Mouse (Mus musculus) gastrocnemius, postnatal 4 days (tissue): ENCODE results near the gene Itfg1. TPM values are rescaled to one million over a fixed set of nuclear protein-coding genes. Genes with fewer than 3 reads are reported as not detected.
"Not testable (repeated sequence)": the region's sequence is repeated elsewhere in the genome, so short reads cannot be mapped to it uniquely, and the experiment has no call there.

Experiments
- DNase-seq, 2 experiments: peaks; one replicate each; pipeline ENCODE4 v3.0.0; 2021 to 2022; ENCODE audit warnings: low spot score in 2 of 2, mixed read lengths in 2 of 2
- long read RNA-seq, 2 experiments: library from polyadenylated mRNA; stranded (forward); transcript quantifications; one replicate each; pipeline ENCODE4 v2.0.0; 2021
- total RNA-seq, 2 experiments: library from RNA; stranded (reverse); gene quantifications; 2 replicates each; pipeline ENCODE4 v1.2.3; 2021

Itfg1 gene
- total RNA-seq, result 10 to 100 TPM; 38.2 to 40.6 TPM
- long read RNA-seq, experiment 1, transcript Itfg1-201 (18 exons, 3,306 nt), result major isoform, 114 of 120 reads
- long read RNA-seq, experiment 1, partial matches to known transcripts, result 2 of 120 reads
- long read RNA-seq, experiment 1, other reads (novel, unspliced or antisense), result 4 of 120 reads
- long read RNA-seq, experiment 2, transcript Itfg1-201 (18 exons, 3,306 nt), result major isoform, 100 of 109 reads
- long read RNA-seq, experiment 2, partial matches to known transcripts, result 3 of 109 reads
- long read RNA-seq, experiment 2, other reads (novel, unspliced or antisense), result 6 of 109 reads

DNA sequence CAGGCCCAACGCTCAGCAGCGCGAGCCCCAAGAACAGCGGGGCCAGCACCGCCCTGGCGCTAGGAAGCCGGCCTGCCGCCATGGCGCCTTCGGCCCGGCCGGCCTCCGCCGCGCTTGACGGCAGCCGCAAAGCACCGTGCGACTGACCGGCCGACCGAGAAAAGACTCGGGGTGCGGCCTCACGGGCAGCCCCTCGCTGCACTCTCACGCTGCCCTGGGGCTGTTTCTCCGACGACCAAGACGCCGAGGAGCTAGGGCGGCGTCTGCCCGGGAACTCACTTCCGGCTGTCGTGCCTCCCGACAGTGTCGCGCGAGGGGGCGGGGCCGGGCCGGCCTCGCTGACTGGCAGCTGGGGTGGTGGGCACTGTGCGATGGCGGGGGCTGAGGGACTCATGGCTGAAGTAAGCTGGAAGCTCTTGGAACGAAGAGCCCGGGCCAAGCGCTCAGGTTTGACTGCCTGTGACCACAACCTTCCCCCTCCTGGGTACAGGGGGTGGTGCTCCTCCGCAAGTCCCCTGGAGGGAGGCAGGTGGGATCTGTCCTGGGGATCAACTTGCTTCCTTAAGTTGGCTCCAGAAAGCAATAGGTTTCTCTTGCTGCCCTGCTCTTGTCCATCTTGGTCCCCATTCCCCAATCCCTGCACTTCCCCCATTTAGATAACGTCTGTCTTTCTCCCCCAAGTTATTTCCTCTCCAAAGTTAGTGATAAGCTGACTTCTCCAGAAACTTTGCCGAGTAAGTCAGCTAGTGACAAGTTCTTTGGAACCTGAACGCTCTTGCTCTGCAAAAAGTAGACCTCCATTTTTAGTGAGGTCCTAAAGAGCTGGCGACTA, at the start of gene Itfg1, which contains the start of gene Phkb:
TSS of gene Itfg1 (minus strand) at position 265 of the 832 bp plus-strand sequence.
TSS of gene Phkb (plus strand) at position 303 of the 832 bp plus-strand sequence.
- peak; percentile 88 to 93 for DNase-seq

DNA sequence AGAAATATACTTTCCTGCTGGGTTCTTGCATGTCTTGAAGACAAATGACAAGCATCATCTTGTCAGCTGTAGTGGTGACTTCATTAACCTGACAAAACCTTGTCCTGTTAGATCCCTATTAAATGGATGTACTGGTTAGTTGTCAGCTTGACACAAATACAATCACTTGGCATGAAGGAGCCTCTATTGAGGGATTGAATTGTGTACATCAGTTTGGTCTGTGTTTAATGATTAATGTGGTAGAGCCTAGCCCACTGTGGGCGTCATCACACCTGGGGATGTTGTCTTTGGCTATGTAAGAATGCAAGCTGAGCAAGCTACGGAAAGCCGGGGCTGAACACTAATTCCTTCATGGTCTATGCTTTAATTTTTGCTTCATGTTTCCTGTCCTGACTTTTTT, 44.1 kb upstream of the Itfg1 start:
- no peak for DNase-seq

DNA sequence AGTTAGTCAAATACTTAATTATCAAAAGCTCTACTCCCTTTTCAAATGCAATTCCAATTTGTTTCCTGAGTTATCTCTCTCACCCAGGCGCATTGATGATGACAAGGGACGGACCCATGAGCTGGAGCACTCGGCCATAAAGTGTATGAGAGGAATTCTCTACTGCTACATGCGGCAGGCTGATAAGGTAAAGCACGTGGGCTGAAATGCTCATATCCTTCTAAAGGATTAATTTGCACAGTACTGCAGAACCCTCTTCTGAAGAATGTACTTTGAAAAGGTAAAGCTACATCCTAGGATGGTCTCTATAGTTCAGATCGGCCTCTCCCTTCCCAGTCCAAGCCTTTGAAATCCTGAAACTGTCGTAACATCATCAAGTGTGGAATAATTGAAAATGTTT, 38.9 kb upstream of the Itfg1 start:
- no peak for DNase-seq

DNA sequence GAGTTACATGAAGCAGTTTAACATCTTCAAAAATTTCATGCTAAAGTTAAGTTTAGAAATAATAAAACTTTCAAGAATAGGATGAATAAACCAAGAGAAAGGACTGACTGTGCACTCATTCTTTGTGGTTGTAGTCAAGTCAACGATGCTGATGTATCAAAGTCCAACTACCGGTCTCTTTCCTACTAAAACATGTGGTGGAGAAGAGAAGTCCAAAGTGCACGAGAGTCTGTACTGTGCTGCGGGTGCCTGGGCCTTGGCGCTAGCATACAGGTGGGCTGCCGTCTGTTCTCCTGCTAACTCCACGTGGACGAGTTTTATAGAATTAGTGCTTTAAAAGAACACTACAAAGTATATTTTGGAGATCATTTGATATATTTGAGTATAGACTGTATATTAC, 37.3 kb upstream of the Itfg1 start:
- no peak for DNase-seq

DNA sequence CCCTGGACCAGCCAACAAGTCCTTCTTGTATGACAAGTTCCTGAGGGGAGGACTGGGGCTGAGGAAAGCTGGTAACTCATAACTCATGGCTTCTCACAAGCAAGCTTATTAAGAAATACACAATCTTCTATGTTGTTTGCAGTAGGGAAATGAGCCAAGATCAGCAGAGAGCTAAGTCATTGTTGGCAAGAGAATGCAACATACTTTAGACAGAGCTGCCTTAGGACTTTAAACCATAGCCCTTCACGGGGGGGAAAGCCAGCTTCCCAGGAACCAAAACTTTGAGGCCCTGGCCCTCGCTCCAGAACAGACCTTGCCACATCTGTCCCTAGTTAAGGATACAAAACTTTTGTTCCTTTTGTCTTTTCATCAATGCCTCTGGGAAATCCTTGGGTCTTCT, 30.9 kb upstream of the Itfg1 start:
- DNase-seq, result peak in 1 of 2 experiments; percentile 13

DNA sequence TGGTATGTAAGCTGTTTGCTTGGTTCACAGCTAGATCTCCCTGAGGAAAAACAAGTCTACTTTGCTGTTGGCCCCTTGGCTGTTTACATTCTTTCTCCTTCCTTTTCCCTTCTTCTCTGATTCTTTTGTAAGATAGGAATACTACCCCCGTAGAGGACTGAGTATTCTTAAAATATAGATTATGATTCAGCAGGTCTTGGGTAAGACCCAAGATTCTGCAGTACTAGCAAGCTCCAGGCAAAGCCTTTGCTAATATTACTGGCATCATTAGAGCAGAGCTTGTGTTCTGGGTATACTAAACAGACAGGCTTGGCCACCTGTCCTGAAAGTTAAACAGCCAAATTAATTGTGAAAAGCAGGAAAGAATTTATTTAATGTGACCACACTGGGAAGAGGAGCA, 21.7 kb upstream of the Itfg1 start:
- no peak for DNase-seq

DNA sequence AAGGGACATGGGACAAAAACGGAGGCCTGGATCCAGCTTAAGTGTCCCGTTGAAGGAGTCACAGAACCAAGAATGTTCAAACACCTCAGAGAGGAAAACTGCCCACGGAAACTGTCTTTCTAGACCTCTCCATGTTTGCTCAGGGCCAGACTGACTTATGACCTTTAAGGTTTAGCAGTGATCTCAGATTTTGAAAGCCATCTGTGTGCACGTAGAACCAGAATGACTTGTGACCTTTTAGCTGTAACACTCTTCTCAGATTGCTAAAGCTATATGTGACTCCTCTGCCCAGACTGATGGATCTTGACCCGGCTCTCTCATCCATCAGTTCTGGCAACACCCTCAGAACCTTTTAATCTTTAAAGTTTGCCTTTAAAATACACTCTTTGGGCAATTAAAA, 19.9 kb upstream of the Itfg1 start:
- DNase-seq, result no peak

DNA sequence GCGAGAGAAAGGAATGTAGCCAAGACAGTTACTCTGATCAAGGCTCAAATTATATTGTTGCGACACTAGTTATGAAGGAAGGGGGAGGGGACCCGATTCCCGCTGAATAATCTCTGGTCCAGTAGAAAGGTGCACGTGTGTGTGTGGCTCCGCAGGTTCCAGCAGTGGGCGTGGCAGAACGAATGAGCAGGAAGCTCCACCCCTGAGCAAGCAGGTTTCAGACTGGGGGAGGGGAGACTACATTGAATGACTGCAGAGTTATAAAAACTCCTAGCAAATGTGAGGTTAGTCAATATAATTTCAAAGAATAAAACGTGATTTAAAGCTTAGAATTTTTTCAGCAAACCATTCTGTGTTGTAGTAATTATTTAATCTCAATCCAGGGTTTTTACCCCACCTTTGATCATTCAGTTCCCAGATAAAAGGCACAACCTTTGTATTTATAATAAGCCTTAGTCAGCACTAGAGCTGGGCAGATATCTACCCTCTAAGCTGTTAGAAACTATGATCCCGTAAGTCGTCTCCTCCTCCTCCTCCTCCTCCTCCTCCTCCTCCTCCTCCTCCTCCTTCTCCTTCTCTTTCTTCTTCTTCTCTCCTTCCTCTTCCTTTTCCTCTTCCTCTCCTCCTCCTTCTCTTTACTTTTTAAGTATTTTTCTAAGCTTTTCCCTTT, 16.6 kb upstream of the Itfg1 start:
- DNase-seq, result not testable (repeated sequence)

DNA sequence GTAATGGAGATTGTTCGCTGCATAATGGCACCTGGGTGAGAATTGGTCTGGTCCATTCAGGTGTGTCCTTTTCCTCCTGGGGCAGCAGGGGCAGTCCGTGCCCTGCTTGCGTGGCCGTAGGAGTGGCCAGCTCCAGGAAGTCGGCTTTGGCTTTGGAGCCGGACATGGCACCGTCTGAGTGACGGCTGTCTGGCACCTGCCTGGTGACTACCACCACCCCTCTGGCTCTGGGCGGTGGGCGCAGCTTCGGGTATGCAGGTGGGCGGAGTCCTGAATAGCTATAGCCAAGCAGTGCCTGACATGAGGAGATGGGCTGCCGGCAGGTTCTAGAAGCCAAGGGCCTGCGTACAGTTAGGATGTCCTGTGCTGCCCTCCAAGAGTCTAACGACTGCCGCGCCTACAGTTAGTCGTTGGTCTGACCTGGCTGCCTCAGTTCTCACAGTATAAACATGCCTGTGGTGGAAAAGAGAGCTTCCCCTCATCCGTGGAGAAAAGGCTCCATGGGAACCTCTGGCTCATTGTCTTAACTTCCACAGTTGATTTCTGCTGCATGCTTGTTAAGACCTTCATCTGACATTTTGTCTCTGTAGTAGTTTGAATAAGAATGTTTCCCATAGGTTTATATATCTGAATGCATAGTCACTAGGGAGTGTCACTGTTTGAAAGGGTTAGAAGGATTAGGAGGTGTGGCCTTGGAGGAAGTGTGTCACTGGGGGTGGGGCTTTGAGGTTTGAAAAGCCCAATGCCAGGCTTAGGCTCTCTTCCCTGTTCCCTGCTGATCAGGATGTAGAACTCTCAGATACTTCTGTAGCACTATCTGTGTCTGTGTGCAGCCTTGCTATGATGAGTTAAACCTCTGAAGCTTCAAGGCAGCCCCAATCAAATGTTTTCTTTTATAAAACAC, 13.8 kb upstream of the Itfg1 start:
- no peak for DNase-seq

DNA sequence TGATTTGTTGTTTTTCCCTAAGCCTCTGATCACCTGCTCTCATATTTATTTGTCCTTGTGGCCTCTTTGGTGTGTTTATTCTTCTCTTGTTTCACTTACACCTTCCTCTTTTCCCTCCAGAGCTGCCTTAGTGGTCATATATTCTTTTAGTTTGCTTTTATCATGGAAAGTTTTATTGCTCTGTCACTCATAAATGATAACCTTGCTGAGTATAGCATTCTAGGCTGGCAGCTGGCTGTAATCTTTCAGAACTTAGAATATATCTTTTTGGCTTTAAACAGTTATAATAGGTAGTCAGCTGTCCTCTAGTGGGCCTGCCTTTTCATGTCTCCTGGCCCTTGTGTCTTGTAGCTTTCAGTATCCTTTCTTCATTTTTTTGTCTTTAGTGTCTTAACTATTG, 5.2 kb upstream of the Itfg1 start:
- DNase-seq, result no peak

DNA sequence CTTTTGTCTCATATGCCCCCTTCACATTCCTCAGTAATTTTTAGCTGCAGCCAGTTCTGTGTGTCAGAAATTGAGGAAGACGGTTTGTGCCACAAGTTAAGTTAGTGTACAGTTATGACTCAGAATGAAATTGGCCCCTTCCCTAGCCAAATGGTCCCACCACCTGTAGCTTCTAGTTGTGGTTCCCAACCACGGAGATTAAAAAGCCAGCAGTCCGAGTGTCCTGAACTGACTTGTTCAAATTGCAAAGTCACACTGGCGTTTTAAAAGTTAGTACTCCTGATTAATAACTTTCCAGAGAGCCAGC, 721 bp upstream of the Itfg1 start:
- no peak for DNase-seq

DNA sequence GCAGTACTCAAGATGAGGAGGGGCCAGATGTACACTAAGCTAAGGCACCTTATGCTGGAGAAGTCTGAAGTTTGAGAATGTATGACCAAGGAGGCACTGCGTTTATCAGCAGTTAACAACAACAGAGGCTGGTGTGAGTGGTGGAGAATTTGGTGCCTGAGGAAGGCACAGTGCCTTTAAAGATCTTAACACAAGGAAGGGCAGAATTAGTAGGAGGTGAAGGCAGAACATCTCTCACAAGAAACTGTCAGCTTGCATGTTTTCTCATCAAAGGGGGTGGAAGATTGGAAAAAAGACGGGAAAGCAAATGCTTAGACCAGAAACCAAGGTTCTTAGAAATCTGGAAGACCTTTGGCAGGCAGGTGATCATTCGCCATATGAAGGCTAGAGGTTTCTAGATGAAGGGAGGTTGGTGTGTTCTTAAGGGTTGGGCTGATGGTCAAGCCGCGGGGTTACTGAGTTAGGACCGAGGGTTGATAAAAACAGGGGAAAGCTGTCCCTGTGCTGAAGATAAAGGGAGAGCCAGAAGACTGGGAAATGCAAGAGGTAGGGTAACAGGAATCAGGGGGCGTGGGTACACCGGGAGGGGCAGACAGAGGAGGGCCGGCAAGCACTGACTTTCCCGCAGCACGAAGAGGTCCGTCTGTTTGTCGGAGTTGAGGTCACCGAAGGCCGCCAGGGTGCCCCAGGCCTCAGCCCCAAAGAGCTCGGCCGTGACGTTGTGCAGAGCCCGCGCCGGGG, 635 bp downstream of the Itfg1 start:
- DNase-seq, result no peak

DNA sequence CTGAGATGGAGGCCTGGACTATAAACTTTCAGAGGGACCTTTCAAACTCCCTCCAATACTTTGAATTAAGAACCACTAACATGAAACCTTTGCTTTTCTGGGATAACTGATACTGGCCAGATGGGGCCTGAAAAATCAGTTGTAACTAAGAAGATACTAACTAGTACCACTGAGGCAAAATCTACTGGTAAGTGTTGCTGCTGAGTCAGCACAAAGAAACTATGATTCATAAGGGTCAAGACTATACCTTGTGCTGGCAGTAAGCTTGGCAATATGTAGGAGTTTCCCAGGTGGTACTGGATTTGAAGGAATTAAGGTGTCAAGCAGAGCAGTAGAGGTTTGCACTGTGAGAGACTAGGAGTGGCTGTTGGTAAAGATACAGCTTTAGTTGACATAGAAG, 27.1 kb downstream of the Itfg1 start:
- DNase-seq, result no peak

DNA sequence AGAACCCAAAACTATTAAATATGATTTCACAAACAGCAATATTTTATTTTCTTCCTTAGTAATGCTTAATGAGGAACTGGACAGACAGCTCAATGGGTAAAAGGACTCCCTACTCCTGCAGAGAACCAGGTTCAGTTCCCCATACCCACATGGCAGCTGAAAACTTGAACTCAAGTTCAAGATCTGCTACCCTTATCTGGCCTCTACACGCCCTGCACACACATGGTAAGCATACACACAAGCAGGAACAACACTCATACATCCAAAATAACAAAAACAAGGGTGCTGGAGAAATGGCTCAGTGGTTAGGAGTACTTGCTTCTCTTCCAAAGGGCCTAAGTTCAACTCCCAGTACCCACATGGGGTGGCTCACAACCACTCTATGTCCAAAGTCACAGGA, 39.3 kb downstream of the Itfg1 start:
- no peak for DNase-seq

DNA sequence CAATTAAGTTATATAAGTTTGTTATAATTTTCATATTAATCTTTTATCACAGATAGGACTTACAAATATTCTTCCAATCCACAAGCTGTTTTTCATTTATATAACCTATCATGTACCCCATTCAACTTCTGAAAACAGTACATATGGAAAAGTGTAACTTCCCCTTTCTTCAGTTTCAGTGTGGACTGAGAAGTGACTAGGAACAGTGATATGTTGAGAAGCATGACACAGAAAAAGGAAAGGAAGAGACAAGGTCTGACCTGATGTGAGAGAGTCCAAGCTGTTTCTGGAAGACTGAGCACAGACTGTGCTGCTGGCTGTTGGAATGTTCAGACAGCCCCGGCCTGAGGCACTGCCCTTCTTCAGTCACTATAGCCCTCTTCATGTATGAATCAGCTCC, 40.6 kb downstream of the Itfg1 start:
- DNase-seq, result no peak

DNA sequence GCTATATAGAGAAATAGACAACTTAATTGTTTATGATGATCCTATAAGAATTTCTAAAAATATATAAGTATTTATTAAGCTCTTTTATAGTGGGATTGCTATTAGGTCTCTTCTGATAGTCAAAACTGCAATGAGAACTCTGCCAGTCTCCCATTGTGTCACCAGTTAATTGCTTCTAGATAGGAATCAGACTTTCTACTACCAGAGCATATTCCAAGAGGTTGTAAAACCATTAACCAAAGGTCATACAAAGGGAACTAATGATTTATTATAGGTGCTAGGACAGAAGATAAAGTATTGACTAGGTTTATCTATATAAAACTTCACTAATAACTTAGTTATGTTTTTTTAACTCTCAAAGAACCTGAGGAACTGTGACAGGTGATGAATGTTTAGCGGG, 44.3 kb downstream of the Itfg1 start:
- DNase-seq, result not testable (repeated sequence)

DNA sequence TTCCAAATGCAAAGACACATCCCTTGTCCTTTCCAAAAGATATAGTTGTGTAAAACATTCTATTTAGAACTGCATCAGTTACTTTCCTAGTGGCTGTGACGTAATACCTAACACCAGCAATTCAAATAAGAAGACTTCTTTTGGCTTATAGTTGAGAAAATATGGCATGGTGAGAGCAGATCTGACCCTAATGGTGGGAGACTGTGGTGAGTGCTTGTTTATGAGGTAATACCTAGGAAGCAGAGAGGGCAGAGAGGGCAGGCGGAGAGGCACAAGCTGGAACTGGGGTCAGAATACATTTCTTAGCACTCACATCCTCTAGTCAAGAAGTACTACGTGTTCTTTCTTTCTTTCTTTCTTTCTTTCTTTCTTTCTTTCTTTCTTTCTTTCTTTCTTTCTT, 52.4 kb downstream of the Itfg1 start:
- DNase-seq, result no peak

DNA sequence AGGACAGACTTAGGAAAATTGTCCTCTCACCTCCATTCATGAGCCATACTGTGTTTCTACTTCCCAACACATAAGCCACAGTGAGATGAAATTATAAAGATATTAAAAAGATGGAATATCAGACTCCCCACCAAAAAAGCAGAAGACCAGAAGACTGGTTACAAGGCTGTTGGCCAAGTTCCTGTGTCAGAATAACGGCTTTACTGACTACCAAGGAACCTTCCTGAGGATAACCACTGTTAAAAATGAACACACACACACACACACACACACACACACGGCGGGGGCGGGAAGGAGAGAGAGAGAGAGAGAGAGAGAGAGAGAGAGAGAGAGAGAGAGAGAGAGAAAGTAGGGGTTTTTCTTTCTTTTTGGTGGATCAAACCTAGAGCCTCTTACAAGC, 52.8 kb downstream of the Itfg1 start:
- no peak for DNase-seq

DNA sequence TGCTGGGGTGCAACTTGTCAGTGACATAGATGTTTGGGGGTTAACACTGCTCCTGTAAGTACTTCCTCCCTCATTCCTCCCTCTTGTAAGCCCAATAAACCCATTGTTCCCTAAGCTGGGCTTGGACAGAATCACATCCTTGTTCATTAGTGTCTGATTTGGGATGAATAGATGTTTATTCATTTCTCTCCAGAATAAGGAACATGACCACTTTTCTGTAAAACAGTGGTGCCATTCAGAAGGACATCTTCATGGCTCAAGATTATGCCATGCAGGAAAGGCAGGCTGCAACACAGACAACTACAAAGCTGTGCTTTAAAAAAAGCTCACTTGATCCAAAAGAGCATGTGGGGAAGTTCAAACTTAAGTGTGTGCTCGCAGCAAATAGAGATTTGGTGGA, 55.2 kb downstream of the Itfg1 start:
- DNase-seq, result no peak

DNA sequence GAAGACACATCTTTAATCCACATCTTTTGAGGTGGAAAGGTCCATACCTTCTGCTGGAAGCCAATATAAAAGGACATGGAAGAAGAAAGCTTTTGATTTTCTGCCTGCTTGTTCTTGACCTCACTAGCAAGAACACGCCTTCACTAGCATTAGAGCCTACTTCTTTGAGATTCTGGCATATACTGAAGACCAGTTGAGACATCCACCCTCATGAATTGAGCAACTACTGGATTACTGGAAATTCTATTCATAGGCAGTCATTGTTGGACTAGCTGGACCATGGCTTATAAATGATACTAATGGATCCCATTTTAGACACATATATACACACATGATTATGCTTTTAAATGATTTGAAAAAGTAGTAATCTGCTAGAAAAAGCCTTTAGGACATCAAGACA, 56.9 kb downstream of the Itfg1 start:
- no peak for DNase-seq

DNA sequence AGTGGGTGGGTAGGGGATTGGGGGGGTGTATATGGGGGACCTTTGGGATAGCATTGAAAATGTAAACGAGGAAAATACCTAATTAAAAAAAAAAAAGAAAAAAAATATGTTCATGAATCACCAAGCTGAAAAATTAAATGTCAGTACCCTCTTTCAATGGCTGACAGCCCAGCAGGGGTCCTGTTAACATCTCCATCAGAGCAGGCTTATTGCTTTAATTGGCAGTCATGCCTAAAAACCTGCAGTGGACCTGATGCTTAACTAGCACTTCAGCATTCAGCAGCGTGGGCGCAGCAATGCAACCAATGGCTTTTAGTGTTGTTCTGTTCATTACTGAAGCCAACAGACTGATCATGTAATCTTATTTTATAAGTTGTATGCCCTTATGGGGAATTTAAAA, 60.6 kb downstream of the Itfg1 start:
- no peak for DNase-seq
